Mouse (Mus musculus) cerebellum, adult 2 months (tissue): ENCODE results near the gene Tspan4. TPM values are rescaled to one million over a fixed set of nuclear protein-coding genes. Genes with fewer than 3 reads are reported as not detected.

Experiments
- DNase-seq, 2 experiments: peaks; one replicate each; pipeline ENCODE4 v3.0.0; 2021
- H3K27ac ChIP-seq: fragments of 200-500 bp; 2 replicates; pipeline ENCODE4 v1.5.1; 2012; ENCODE audit warnings: low read length, control low read depth, inconsistent platforms; ENCODE audit not compliant: insufficient read depth
- H3K27me3 ChIP-seq: fragments of 200-500 bp; 2 replicates; pipeline ENCODE4 v1.6.1; 2012; ENCODE audit warnings: inconsistent platforms, mild to moderate bottlenecking, low read length, moderate library complexity; ENCODE audit not compliant: control insufficient read depth, insufficient read depth
- H3K4me1 ChIP-seq: fragments of 200-500 bp; 2 replicates; pipeline ENCODE4 v1.6.1; 2011; ENCODE audit warnings: low read length; ENCODE audit not compliant: control insufficient read depth, insufficient read depth
- H3K4me3 ChIP-seq: fragments of 200-500 bp; replicated peaks from 2 replicates; pipeline ENCODE3; 2011; ENCODE audit warnings: mild to moderate bottlenecking, low read depth, low read length, control low read depth; ENCODE audit not compliant: insufficient read depth
- CTCF ChIP-seq: fragments of 200-500 bp; IDR thresholded peaks from 2 replicates; pipeline ENCODE4 v1.5.1; 2011; ENCODE audit warnings: low read depth, mild to moderate bottlenecking, control low read depth, low read length, moderate library complexity, borderline replicate concordance; ENCODE audit not compliant: insufficient read depth
- POLR2A ChIP-seq: fragments of 200-500 bp; IDR thresholded peaks from 2 replicates; pipeline ENCODE4 v1.6.1; 2011; ENCODE audit warnings: low read length, control low read depth, borderline replicate concordance; ENCODE audit not compliant: insufficient read depth
- WGBS: fragments of 180-500 bp; shearing (Covaris S2); methylation state at CpG from one replicate; pipeline ENCODE4 v1.1.7; 2018; 5-methylcytosine and 5-hydroxymethylcytosine counted together
- polyA plus RNA-seq: library from polyadenylated mRNA; depleted of rRNA; stranded (reverse); fragments of >200 nt; gene quantifications from 2 replicates; pipeline ENCODE4 v1.2.3, GENCODE M21; 2012

Gene Tspan4
- polyA plus RNA-seq, 1 experiment, result 140 TPM

DNA sequence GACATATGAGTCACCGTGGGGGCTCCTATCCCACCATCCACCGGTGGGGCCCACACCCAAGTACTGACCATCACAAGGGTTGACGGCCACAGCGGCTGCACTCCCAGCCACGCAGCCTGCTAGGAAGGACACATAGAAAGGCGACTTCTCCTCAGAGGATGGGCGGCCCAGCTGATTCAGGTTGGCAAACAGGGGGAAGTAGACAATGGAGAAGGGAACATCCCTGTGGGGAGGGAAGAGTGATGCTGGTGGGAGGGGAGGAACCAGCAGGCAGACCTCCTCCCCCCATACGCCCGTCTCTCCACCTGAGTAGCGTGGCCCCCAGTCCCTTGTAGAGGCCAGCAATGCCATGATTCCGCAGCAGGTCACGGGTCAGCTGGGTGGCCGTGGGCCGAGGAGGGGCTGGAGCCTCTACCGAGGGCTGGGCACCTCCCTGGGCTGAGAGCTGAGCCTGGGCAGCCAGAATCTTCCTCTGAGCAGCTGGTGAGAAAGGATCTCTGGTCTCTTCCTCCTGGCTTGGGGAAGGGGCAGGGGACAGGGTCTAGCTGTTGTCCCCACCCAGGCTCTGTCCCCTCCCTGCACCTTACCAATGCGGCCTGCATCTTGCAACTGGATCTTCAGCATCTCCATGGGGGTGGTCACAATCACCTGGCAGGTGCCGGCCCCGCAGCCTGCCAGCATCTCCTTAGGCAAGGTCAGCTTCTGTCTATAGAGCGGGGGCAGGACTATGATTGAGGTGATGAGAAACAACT is 43.4 kb upstream of the Tspan4 start:
- no peaks in the 10 kb centered on the region for H3K27me3 ChIP-seq
- peak in 1 of 2 experiments; percentile 46 for DNase-seq
- no peak for TF ChIP-seq POLR2A
- TF ChIP-seq CTCF, result no peak
- WGBS, result 43% methylated on average over 19 of the region's 19 CpGs
- peak overlapping the region; percentile 85 for H3K27ac ChIP-seq
- H3K4me3 ChIP-seq, result peak overlapping the region; percentile 84
- H3K4me1 ChIP-seq, result peaks cover 37% of the 10 kb centered on the region

DNA sequence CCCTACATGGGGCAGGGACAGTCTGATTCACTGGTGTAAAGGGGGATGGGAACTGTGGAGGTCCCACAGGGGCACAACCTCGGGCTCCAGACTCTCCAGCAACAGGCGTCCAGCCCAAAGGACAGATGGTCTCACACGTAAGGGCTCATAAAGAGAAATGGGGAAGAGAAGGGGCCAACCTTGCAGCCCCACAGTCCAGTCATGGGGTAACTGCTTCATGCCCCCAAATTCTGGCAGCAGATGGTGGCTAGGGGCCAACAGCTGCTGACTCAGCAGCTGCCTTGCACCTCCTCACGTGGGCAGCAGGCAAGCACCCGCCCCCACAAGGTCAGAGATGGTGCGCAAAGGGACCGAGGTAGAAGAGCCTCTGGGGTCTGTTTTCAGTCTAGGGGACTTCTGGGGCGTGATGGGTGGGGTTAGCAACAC is 42.8 kb upstream of the Tspan4 start:
- peaks cover 37% of the 10 kb centered on the region for H3K4me1 ChIP-seq
- peak overlapping the region; percentile 85 for H3K27ac ChIP-seq
- peak overlapping the region; percentile 84 for H3K4me3 ChIP-seq
- DNase-seq, result peak; percentile 70 to 74
- H3K27me3 ChIP-seq, result no peaks in the 10 kb centered on the region
- 4% methylated on average over 8 of the region's 8 CpGs for WGBS
- TF ChIP-seq CTCF (no peak), POLR2A (no peak)

DNA sequence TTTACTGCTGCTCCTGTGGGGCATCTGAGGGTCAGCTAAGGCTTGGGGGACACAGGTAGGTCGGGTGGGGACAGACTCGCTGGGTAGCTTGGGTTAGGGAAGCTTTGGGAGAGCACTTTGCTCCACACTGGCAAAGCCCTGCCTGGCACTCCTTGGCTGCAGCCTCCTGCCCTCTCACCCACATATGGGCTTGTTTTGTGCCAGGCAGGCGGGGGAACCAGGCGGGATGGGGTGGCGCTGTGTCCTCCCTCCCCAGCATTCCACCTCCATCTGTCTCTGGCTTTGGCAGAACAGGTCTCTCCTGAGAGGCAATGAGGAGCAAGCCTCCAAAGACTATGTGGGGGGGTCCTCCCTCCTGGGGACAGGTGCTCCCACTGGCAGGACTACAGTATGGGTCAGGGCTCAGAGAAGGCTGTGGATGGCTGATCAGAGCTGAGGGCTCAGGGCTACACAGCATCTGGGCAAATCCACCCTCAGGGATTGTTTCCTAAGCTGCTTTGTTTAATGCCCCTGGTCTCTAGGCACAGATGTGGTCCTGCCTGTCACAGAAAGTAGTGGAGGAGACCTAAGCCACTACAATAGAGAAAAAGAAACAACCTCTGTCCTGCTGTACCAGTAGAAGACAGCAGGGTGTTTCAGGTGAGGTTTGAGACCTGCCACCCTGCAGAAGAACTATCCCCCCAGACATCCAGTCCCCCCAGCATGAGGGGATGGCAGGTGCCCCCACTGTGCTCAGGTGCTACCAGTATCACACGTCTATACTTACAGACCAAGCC is 42.1 kb upstream of the Tspan4 start:
- peak; percentile 17; the same call in 1 of the 2 replicates for TF ChIP-seq CTCF
- peak; percentile 63; the same call in 1 of the 2 replicates for TF ChIP-seq POLR2A
- DNase-seq, result peak; percentile 94 to 98
- peak overlapping the region; percentile 84 for H3K4me3 ChIP-seq
- 7% methylated on average over 6 of the region's 6 CpGs for WGBS
- no peaks in the 10 kb centered on the region for H3K27me3 ChIP-seq
- H3K4me1 ChIP-seq, result peaks cover 35% of the 10 kb centered on the region
- peak overlapping the region; percentile 98 for H3K27ac ChIP-seq

DNA sequence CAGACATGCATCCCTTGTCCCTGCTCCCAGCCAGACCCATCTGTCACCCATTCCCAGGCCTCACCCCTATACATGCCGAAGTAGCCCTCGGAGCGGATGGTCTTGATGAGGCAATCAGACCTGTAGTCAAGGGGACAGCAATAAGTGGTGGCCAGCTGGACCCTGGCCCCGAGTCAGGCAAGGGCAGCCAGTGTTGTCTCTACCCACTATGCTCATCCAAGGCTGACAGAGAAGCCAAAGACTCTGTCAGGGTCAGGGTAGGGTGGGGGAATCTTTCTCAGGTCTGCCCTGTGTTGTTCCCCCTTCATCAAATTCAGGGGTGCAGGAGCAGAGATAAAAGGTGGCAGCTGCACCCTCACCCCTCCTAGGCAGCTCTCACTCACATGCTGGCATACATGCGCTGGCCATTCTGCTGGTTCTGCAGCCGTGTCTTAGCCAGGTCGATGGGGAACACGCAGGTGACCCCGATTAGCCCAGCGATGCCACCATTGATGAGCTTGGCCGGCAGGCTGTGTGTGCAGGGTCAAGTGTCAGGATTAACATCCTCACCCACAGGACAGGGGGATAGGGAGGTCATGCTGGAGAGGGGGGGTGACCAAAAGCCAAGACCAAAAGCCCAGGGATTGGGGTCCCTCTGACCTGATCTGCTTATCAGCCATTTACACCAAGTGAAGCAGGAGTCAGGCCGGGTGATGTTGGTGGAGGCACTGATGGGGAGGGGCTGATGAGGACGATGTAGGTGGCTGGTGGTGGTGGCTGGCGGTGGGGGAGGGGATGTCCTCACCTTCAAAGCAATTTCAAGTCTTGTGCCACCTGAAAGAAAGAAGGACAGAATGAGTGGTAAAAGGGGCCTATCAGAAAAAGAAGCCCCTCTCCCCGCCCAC is 41.3 kb upstream of the Tspan4 start:
- 9% methylated on average over 15 of the region's 15 CpGs for WGBS
- peak; percentile 65 to 70 for DNase-seq
- TF ChIP-seq CTCF (no peak), POLR2A (no peak)
- Histone ChIP-seq H3K27me3 (no peaks in the 10 kb centered on the region), H3K4me3 (peak overlapping the region; percentile 84), H3K27ac (peak overlapping the region; percentile 98), H3K4me1 (peaks cover 44% of the 10 kb centered on the region)

DNA sequence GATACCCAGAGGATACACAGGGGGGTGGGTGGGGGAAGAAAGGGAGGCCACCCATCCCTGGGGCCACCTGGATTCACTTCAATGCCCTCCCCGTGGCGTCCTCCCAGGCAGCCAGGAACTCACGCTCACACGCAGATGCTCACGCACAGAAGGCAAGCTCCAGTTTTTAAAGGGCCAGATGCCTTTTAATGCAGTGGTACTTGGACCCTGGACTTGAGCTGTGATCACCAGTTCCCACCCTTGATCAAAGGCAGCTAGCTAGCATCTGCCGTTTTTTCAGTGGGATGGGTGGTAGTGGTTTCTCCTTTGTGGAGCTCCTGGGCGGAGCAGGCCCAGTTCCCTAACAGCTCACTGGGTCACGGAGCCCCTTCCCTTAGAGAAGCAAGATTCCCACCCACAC is 40.6 kb upstream of the Tspan4 start:
- Histone ChIP-seq H3K4me1 (peaks cover 50% of the 10 kb centered on the region), H3K27ac (peak overlapping the region; percentile 98), H3K27me3 (no peaks in the 10 kb centered on the region), H3K4me3 (peak overlapping the region; percentile 84)
- TF ChIP-seq POLR2A (peak; percentile 57; the same call in 1 of the 2 replicates), CTCF (no peak)
- under 1% methylated on average over 8 of the region's 8 CpGs for WGBS
- peak; percentile 86 to 90 for DNase-seq

DNA sequence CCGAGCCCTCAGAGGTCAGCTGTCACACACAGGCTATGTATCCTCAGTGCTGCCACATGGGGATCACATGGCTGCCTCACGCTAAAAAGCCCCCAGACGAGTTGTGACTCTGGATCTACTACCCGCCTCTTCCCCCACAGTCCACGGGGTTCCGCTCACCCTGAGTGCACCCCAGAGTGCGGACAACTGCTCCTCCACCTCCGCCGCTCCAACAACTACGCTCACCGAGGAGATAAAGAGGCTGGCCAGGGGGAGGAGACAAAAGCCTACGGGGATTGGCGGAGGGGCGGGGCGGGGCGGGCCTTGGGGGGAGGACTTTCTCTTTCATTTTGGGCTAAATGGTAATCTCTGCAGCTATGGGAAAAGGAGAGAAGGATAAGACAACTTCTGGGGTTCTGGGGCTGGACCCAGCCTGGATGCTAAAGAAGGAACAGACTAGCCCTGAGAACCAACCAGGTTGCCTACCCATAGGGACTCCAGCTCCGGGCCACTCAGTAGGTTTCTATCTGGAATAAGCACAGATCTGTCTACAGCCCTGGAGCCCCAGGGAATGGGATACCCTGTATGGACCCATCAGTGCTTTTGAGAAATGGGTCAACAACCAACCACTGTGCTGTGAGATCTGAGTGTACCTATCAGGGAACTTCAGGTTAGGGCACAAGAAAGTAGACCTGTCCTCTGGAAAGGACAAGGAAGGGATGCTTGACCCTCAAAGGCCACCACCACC is 39.7 kb upstream of the Tspan4 start:
- peak overlapping the region; percentile 84 for H3K4me3 ChIP-seq
- H3K27me3 ChIP-seq, result no peaks in the 10 kb centered on the region
- peak; percentile 83 to 84 for DNase-seq
- WGBS, result 1% methylated on average over 17 of the region's 17 CpGs
- TF ChIP-seq POLR2A (peak; percentile 96), CTCF (no peak)
- H3K27ac ChIP-seq, result peak overlapping the region; percentile 98
- peaks cover 45% of the 10 kb centered on the region for H3K4me1 ChIP-seq
